Mouse (Mus musculus): Measurements from ENCODE around the gene Krt25.

The Krt25 gene

GRCm38 (mm10) chr11:99322851-99323250, at the start of gene Krt25:
TSS of gene Krt25 (minus strand) at chr11:99322951.
- DNase-seq (ENCODE audit: low read depth): no peak

GRCm38 (mm10) chr11:99369853-99370451, 47.2 kb upstream of the Krt25 start:
- no peak for DNase-seq (ENCODE audit: low read depth)

- no peak for DNase-seq (ENCODE audit: low read depth)
Measured at GRCm38 (mm10) chr11:99369229-99369628, 46.5 kb upstream of the Krt25 start.

- DNase-seq (ENCODE audit: low read depth): peak; percentile 16
Measured at GRCm38 (mm10) chr11:99366791-99367190, 44.0 kb upstream of the Krt25 start.

- DNase-seq (ENCODE audit: low read depth): peak; percentile 59
Measured at GRCm38 (mm10) chr11:99364412-99364811, 41.7 kb upstream of the Krt25 start.

- DNase-seq (ENCODE audit: low read depth): no peak
Measured at GRCm38 (mm10) chr11:99361423-99361822, 38.7 kb upstream of the Krt25 start.

- no peak for DNase-seq (ENCODE audit: low read depth)
Measured at GRCm38 (mm10) chr11:99351004-99351403, 28.3 kb upstream of the Krt25 start, which contains the start of gene Krt27. TSS of gene Krt27 (minus strand) at chr11:99351104.

GRCm38 (mm10) chr11:99339299-99339847, 16.6 kb upstream of the Krt25 start:
- no peak for DNase-seq (ENCODE audit: low read depth)

GRCm38 (mm10) chr11:99337866-99338265, 15.1 kb upstream of the Krt25 start, which contains the start of gene Krt26:
TSS of gene Krt26 (minus strand) at chr11:99337966.
- DNase-seq (ENCODE audit: low read depth): no peak

GRCm38 (mm10) chr11:99333426-99333825, 10.7 kb upstream of the Krt25 start:
- no peak for DNase-seq (ENCODE audit: low read depth)

GRCm38 (mm10) chr11:99329655-99330054, 6.9 kb upstream of the Krt25 start:
- DNase-seq (ENCODE audit: low read depth): no peak

GRCm38 (mm10) chr11:99321094-99321493, 1.7 kb downstream of the Krt25 start:
- DNase-seq (ENCODE audit: low read depth): no peak

GRCm38 (mm10) chr11:99319127-99319526, 3.6 kb downstream of the Krt25 start:
- no peak for DNase-seq (ENCODE audit: low read depth)

GRCm38 (mm10) chr11:99316543-99316942, 6.2 kb downstream of the Krt25 start:
- DNase-seq (ENCODE audit: low read depth): no peak

- DNase-seq (ENCODE audit: low read depth): no peak
Measured at GRCm38 (mm10) chr11:99314594-99314993, 8.2 kb downstream of the Krt25 start.

- DNase-seq (ENCODE audit: low read depth): peak; percentile 83
Measured at GRCm38 (mm10) chr11:99310882-99311281, 11.9 kb downstream of the Krt25 start.

- peak; percentile 83 for DNase-seq (ENCODE audit: low read depth)
Measured at GRCm38 (mm10) chr11:99307579-99307978, 15.2 kb downstream of the Krt25 start.

- DNase-seq (ENCODE audit: low read depth): peak; percentile 36
Measured at GRCm38 (mm10) chr11:99295039-99295438, 27.7 kb downstream of the Krt25 start.

- DNase-seq (ENCODE audit: low read depth): peak; percentile 76
Measured at GRCm38 (mm10) chr11:99292846-99293245, 29.9 kb downstream of the Krt25 start.

GRCm38 (mm10) chr11:99284833-99285312, 37.9 kb downstream of the Krt25 start, which contains the start of gene Krt24:
TSS of gene Krt24 (minus strand) at chr11:99285262.
- no peak for DNase-seq (ENCODE audit: low read depth)

GRCm38 (mm10) chr11:99284011-99284410, 38.7 kb downstream of the Krt25 start:
- no peak for DNase-seq (ENCODE audit: low read depth)

GRCm38 (mm10) chr11:99283334-99283733, 39.4 kb downstream of the Krt25 start:
- peak; percentile 46 for DNase-seq (ENCODE audit: low read depth)

- no peak for DNase-seq (ENCODE audit: low read depth)
Measured at GRCm38 (mm10) chr11:99281116-99281515, 41.6 kb downstream of the Krt25 start.

GRCm38 (mm10) chr11:99279986-99280385, 42.8 kb downstream of the Krt25 start:
- no peak for DNase-seq (ENCODE audit: low read depth)

All from induced T-regulatory cell, adult 2 months (primary cell).